Mouse (Mus musculus) heart, adult 2 months (tissue): ENCODE results near the gene Hspb11. TPM values are rescaled to one million over a fixed set of nuclear protein-coding genes. Genes with fewer than 3 reads are reported as not detected.

Experiments
- DNase-seq, 2 experiments: peaks; one replicate each; pipeline ENCODE4 v3.0.0; 2021
- H3K27ac ChIP-seq: fragments of 200-600 bp; 2 replicates; pipeline ENCODE4 v1.8.1; 2022
- H3K27me3 ChIP-seq: fragments of 200-500 bp; 2 replicates; pipeline ENCODE4 v1.6.1; 2012; ENCODE audit warnings: mild to moderate bottlenecking, low read length, inconsistent platforms, mixed read lengths; ENCODE audit not compliant: control insufficient read depth, insufficient read depth
- H3K36me3 ChIP-seq: fragments of 200-500 bp; 2 replicates; pipeline ENCODE4 v1.6.1; 2012; ENCODE audit warnings: low read length, inconsistent platforms; ENCODE audit not compliant: control insufficient read depth, insufficient read depth
- H3K4me1 ChIP-seq: fragments of 200-500 bp; 2 replicates; pipeline ENCODE4 v1.6.1; 2011; ENCODE audit warnings: low read length; ENCODE audit not compliant: control insufficient read depth, insufficient read depth
- H3K4me3 ChIP-seq: fragments of 200-600 bp; 2 replicates; pipeline ENCODE4 v1.8.1; 2022
- H3K79me2 ChIP-seq: fragments of 200-500 bp; replicated peaks from 2 replicates; pipeline ENCODE4 v1.6.1; 2012; ENCODE audit warnings: mild to moderate bottlenecking, inconsistent platforms, low read length, moderate library complexity, mixed read lengths; ENCODE audit not compliant: control insufficient read depth, insufficient read depth
- H3K9ac ChIP-seq: fragments of 200-500 bp; 2 replicates; pipeline ENCODE4 v1.6.1; 2012; ENCODE audit warnings: low read depth, mild to moderate bottlenecking, control low read depth, inconsistent platforms, low read length, mixed read lengths
- CTCF ChIP-seq: fragments of 200-600 bp; IDR thresholded peaks from 2 replicates; pipeline ENCODE4 v1.8.1; 2022; ENCODE audit warnings: antibody characterized with exemption, mild to moderate bottlenecking, moderate library complexity
- EP300 ChIP-seq: fragments of 200-500 bp; IDR thresholded peaks from 2 replicates; pipeline ENCODE4 v1.6.1; 2011; ENCODE audit warnings: low read depth, low read length, control low read depth; ENCODE audit not compliant: insufficient read depth
- POLR2A ChIP-seq: fragments of 200-500 bp; IDR thresholded peaks from 2 replicates; pipeline ENCODE4 v1.6.1; 2011; ENCODE audit warnings: mild to moderate bottlenecking, low read depth, low read length, control low read depth; ENCODE audit not compliant: insufficient read depth
- WGBS: fragments of 180-500 bp; shearing (Covaris S2); methylation state at CpG from one replicate; pipeline ENCODE4 v1.1.7; 2018; 5-methylcytosine and 5-hydroxymethylcytosine counted together
- intact Hi-C: fragments of 180-260 bp; cut with DNase I; formaldehyde crosslinking; loops from one replicate; pipeline ENCODE4 v1.15.1; 2025
- polyA plus RNA-seq: library from polyadenylated mRNA; depleted of rRNA; stranded (reverse); fragments of >200 nt; gene quantifications from 2 replicates; pipeline ENCODE4 v1.2.3, GENCODE M21; 2012
- total RNA-seq, 2 experiments: library from RNA; stranded (reverse); gene quantifications; 2 replicates each; pipeline ENCODE4 v1.2.3; 2021

The Hspb11 gene
- total and polyA plus RNA-seq, 3 experiments, result 2.3 to 11.3 (median 9.4) TPM

- Histone ChIP-seq H3K4me3 (no peak overlapping the region), H3K4me1 (no peaks in the 10 kb centered on the region; the same call in none of the 2 replicates), H3K79me2 (no peaks in the 10 kb centered on the region), H3K27me3 (no peaks in the 10 kb centered on the region), H3K9ac (no peak overlapping the region), H3K27ac (no peak overlapping the region), H3K36me3 (no peaks in the 10 kb centered on the region)
- TF ChIP-seq CTCF, result no peak
- no peak for TF ChIP-seq POLR2A
- TF ChIP-seq EP300, result no peak
- intact Hi-C loops, result no loop called here
- DNase-seq, result peak in 1 of 2 experiments; percentile 11
- WGBS, result 75% methylated on average over 9 of the region's 9 CpGs
Measured at GRCm38 (mm10) chr4:107247110-107247509, 6.3 kb upstream of the Hspb11 start.

- intact Hi-C loops, result no loop called here
- DNase-seq, result no peak
- no peaks in the 10 kb centered on the region for H3K79me2 ChIP-seq
- no peak overlapping the region for H3K4me3 ChIP-seq
- no peaks in the 10 kb centered on the region for H3K27me3 ChIP-seq
- WGBS, result 79% methylated on average over 3 of the region's 3 CpGs
- TF ChIP-seq POLR2A (no peak), CTCF (no peak), EP300 (no peak)
- H3K4me1 ChIP-seq, result no peaks in the 10 kb centered on the region; the same call in none of the 2 replicates
- no peaks in the 10 kb centered on the region for H3K36me3 ChIP-seq
- no peak overlapping the region for H3K27ac ChIP-seq
- H3K9ac ChIP-seq, result no peak overlapping the region
Measured at GRCm38 (mm10) chr4:107248061-107248460, 5.3 kb upstream of the Hspb11 start.

GRCm38 (mm10) chr4:107249471-107249870, 3.9 kb upstream of the Hspb11 start:
- Histone ChIP-seq H3K79me2 (no peaks in the 10 kb centered on the region), H3K27me3 (no peaks in the 10 kb centered on the region), H3K9ac (no peak overlapping the region), H3K27ac (no peak overlapping the region), H3K4me3 (no peak overlapping the region), H3K36me3 (no peaks in the 10 kb centered on the region), H3K4me1 (peaks cover 2% of the 10 kb centered on the region; the same call in 1 of the 2 replicates)
- intact Hi-C loops, result no loop called here
- no peak for DNase-seq
- TF ChIP-seq CTCF (no peak), EP300 (no peak), POLR2A (no peak)
- 51% methylated on average over 2 of the region's 2 CpGs for WGBS

GRCm38 (mm10) chr4:107250494-107250893, 2.9 kb upstream of the Hspb11 start:
- H3K4me3 ChIP-seq, result no peak overlapping the region
- WGBS, result 21% methylated on average over 4 of the region's 4 CpGs
- H3K9ac ChIP-seq, result no peak overlapping the region
- TF ChIP-seq CTCF, result peak; percentile 74
- TF ChIP-seq POLR2A, result no peak
- TF ChIP-seq EP300, result no peak
- H3K79me2 ChIP-seq, result no peaks in the 10 kb centered on the region
- H3K27ac ChIP-seq, result no peak overlapping the region
- intact Hi-C loops, result loop anchor here (5.0 to 10.0 kb wide), 2 partner anchors 117 to 634 kb away; partner anchors contain the start of genes 0610037L13Rik and Ndc1
- H3K27me3 ChIP-seq, result no peaks in the 10 kb centered on the region
- DNase-seq, result no peak
- H3K4me1 ChIP-seq, result peaks cover 2% of the 10 kb centered on the region; the same call in 1 of the 2 replicates
- no peaks in the 10 kb centered on the region for H3K36me3 ChIP-seq

GRCm38 (mm10) chr4:107252522-107252921, 871 bp upstream of the Hspb11 start:
- H3K4me1 ChIP-seq, result peaks cover 2% of the 10 kb centered on the region; the same call in 1 of the 2 replicates
- H3K79me2 ChIP-seq, result no peaks in the 10 kb centered on the region

DNA sequence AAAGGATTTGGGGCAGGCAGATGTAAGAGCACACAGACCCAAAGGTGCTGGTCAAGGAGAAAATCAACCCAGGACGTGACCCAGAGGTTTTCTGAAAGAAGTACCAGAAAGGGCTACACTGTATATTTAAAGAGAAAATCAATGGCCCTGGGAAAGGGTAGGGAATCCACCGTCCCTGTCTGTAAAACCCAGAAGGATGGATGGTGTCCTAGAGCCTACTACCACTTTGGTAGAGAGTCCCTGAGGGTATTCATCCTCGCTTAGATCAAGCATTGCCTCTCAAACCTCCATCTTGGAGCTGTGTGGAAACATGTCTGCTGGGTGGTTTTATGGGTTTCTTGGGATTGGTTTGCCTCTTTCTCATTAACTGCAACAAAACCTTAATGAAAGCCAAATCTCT, 1.0 kb downstream of the Hspb11 start:
- Histone ChIP-seq H3K79me2 (no peaks in the 10 kb centered on the region), H3K27ac (no peak overlapping the region; the same call in none of the 2 replicates), H3K27me3 (no peaks in the 10 kb centered on the region), H3K4me3 (peak overlapping the region; percentile 64), H3K36me3 (no peaks in the 10 kb centered on the region), H3K4me1 (peaks cover 2% of the 10 kb centered on the region; the same call in 1 of the 2 replicates), H3K9ac (peak overlapping the region; percentile 30; the same call in 1 of the 2 replicates)
- TF ChIP-seq CTCF (no peak), EP300 (no peak), POLR2A (no peak)
- DNase-seq, result no peak
- intact Hi-C loops, result loop anchor here (5.0 to 10.0 kb wide), 2 partner anchors 113 to 630 kb away; partner anchors contain the start of genes 0610037L13Rik and Ndc1
- WGBS, result 47% methylated on average over 3 of the region's 3 CpGs

More at GRCm38 (mm10) chr4:107252522-107252921, 871 bp upstream of the Hspb11 start:
- no peaks in the 10 kb centered on the region for H3K27me3 ChIP-seq
- no peaks in the 10 kb centered on the region for H3K36me3 ChIP-seq
- H3K27ac ChIP-seq, result no peak overlapping the region
- intact Hi-C loops, result loop anchor here (2.0 to 10.0 kb wide), 4 partner anchors 74 to 632 kb away; partner anchors contain the start of genes 0610037L13Rik, Ndc1, Tceanc2 and Tmem59
- TF ChIP-seq POLR2A, result no peak
- TF ChIP-seq CTCF, result no peak
- peak overlapping the region; percentile 64 for H3K4me3 ChIP-seq
- H3K9ac ChIP-seq, result peak overlapping the region; percentile 93
- WGBS, result 3% methylated on average over 11 of the region's 11 CpGs
- DNase-seq, result peak in 1 of 2 experiments; percentile 21
